Mouse (Mus musculus) limb, embryonic 15.5 days (tissue): ENCODE results near the gene Ankrd34b. TPM values are rescaled to one million over a fixed set of nuclear protein-coding genes. Genes with fewer than 3 reads are reported as not detected.

Source experiments
- polyA plus RNA-seq: library from polyadenylated mRNA; unstranded; fragments of >200 nt; fragmentation: Nextera tagmentation; extraction: Ambion mirVana; gene quantifications from 2 replicates; pipeline ENCODE4 v1.2.1, GENCODE M21; 2015

Ankrd34b gene
- polyA plus RNA-seq, 1 experiment from 2014 or later: 0.05 TPM

Other genes starting within 250 kb of the Ankrd34b start
- 0.67 and 1.3 TPM in 2 replicates for gene Gm20379, start 119.9 kb upstream of the Ankrd34b start, polyA plus RNA-seq
- 11.8 and 12.2 TPM in 2 replicates for gene Dhfr, start 71.2 kb upstream of the Ankrd34b start, polyA plus RNA-seq
- 21.4 and 22.1 TPM in 2 replicates for gene Msh3, start 70.9 kb upstream of the Ankrd34b start, polyA plus RNA-seq
- gene Fam151b, start 58.1 kb downstream of the Ankrd34b start, polyA plus RNA-seq: 0.37 TPM in 1 of 2 replicates, not detected in the other
- 10.9 and 11.5 TPM in 2 replicates for gene Zfyve16, start 105.0 kb downstream of the Ankrd34b start, polyA plus RNA-seq
- gene Spz1, start 150.3 kb downstream of the Ankrd34b start, polyA plus RNA-seq: not detected in 2 replicates
- 19.3 and 19.7 TPM in 2 replicates for gene Serinc5, start 185.2 kb downstream of the Ankrd34b start, polyA plus RNA-seq